ENCODE assay signal across 18 mouse cellular contexts in the genomic region with DNA sequence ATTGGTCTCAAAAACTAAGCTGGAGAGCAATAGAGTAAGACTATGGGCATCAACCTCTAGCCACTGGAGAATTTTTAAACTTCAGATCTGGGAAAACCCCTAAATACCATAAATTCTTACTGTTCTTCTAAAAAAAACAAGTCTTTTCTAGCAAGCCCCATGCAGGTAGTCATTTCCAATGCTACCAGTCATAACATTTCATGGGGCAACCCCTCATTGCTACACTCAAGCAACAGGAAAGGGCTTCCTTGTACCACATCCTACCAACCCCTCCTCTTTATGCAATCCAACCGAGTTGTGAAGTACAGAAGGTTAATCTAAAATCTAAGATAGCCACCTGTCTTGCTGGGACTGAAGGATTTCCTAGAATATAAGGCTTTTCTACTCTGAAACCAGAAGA.
"Had no signal": no experiment of that assay in that cellular context is flagged by ENCODE, and none has a peak within 500 bp of the region (broad histone marks: within the 10 kb centered on the region; RNA-seq: fewer than 3 reads in every experiment).

No protein-coding gene starts in this region.

- ATAC-seq: liver, postnatal 0 days; lung, postnatal 0 days; midbrain, embryonic 13.5 days; midbrain, embryonic 15.5 days had no signal

- H3K4me1 ChIP-seq: liver, embryonic 15.5 days; lung, embryonic 15.5 days; megakaryocyte, embryonic 14.5 days; midbrain, embryonic 13.5 days; midbrain, embryonic 15.5 days; neural tube, embryonic 12.5 days had no signal

- H3K27me3 ChIP-seq: liver, embryonic 15.5 days; lung, embryonic 15.5 days; megakaryocyte, embryonic 14.5 days; midbrain, embryonic 13.5 days; midbrain, embryonic 15.5 days; neural tube, embryonic 12.5 days had no signal

- H3K27ac ChIP-seq: liver, embryonic 15.5 days; lung, embryonic 15.5 days; macrophage; midbrain, embryonic 13.5 days; midbrain, embryonic 15.5 days; neural tube, embryonic 12.5 days had no signal

- H3K4me3 ChIP-seq: liver, embryonic 15.5 days; lung, embryonic 15.5 days; megakaryocyte, embryonic 14.5 days; midbrain, embryonic 13.5 days; midbrain, embryonic 15.5 days; neural tube, embryonic 12.5 days had no signal

- DNase-seq: liver, postnatal 0 days; lung, adult 2 months; lung, postnatal 14 days; lung, postnatal 36 days; right cerebral cortex, postnatal 14 days; spleen, adult 18-20 months; thymus, adult 18-20 months; thymus, postnatal 14 days; thymus, postnatal 36 days had no signal

- H3K36me3 ChIP-seq: liver, embryonic 15.5 days; lung, embryonic 15.5 days; midbrain, embryonic 13.5 days; midbrain, embryonic 15.5 days; neural tube, embryonic 12.5 days had no signal

- H3K9ac ChIP-seq: liver, embryonic 15.5 days; liver, postnatal 0 days; lung, embryonic 15.5 days; midbrain, embryonic 13.5 days; midbrain, embryonic 15.5 days; neural tube, embryonic 12.5 days had no signal

- H3K4me2 ChIP-seq: liver, embryonic 15.5 days; lung, embryonic 15.5 days; midbrain, embryonic 11.5 days; midbrain, embryonic 13.5 days; midbrain, embryonic 15.5 days; neural tube, embryonic 12.5 days had no signal

- H3K9me3 ChIP-seq: liver, embryonic 15.5 days; lung, embryonic 15.5 days; midbrain, embryonic 13.5 days; neural tube, embryonic 12.5 days had no signal
